Mouse (Mus musculus) lung, embryonic 16.5 days (tissue): ENCODE results near the gene Diexf. TPM values are rescaled to one million over a fixed set of nuclear protein-coding genes. Genes with fewer than 3 reads are reported as not detected.

Experiments
- ATAC-seq: fragments of 200-750 bp; cut with Nextera tagmentation; 2 replicates; pipeline ENCODE4 v1.8.0; 2017; ENCODE audit warnings: low read depth, mild to moderate bottlenecking, moderate library complexity
- H3K27ac ChIP-seq: fragments of 300-500 bp; sonication (generic); 2 replicates; pipeline ENCODE4 v1.5.1; 2014; ENCODE audit warnings: mild to moderate bottlenecking, control low read depth, low read length
- H3K27me3 ChIP-seq: fragments of 300-500 bp; sonication (generic); 2 replicates; pipeline ENCODE4 v1.6.1; 2014; ENCODE audit warnings: low read depth, low read length, mixed read lengths; ENCODE audit not compliant: control insufficient read depth, insufficient read depth
- H3K36me3 ChIP-seq: fragments of 300-500 bp; sonication (generic); 2 replicates; pipeline ENCODE4 v1.6.1; 2014; ENCODE audit warnings: low read length; ENCODE audit not compliant: control insufficient read depth, insufficient read depth
- H3K4me1 ChIP-seq: fragments of 300-500 bp; sonication (generic); replicated peaks from 2 replicates; pipeline ENCODE4 v1.6.1; 2014; ENCODE audit warnings: low read length, mixed read lengths; ENCODE audit not compliant: control insufficient read depth, insufficient read depth
- H3K4me2 ChIP-seq: fragments of 300-500 bp; sonication (generic); 2 replicates; pipeline ENCODE4 v1.6.1; 2014; ENCODE audit warnings: low read depth, low read length, control low read depth
- H3K4me3 ChIP-seq: fragments of 300-500 bp; sonication (generic); 2 replicates; pipeline ENCODE4 v1.5.1; 2014; ENCODE audit warnings: mild to moderate bottlenecking, low read length, control low read depth
- H3K9ac ChIP-seq: fragments of 300-500 bp; sonication (generic); 2 replicates; pipeline ENCODE4 v1.6.1; 2014; ENCODE audit warnings: low read length, control low read depth
- H3K9me3 ChIP-seq: fragments of 300-500 bp; sonication (generic); 2 replicates; pipeline ENCODE4 v1.6.1; 2016; ENCODE audit warnings: low read length; ENCODE audit not compliant: control insufficient read depth
- WGBS: fragments of 180-500 bp; shearing (Covaris S2); extraction: QIAGEN DNeasy Blood & Tissue Kit; methylation state at CpG from one replicate; pipeline ENCODE4 v1.1.7; 2014; 5-methylcytosine and 5-hydroxymethylcytosine counted together
- polyA plus RNA-seq: library from polyadenylated mRNA; unstranded; fragments of >200 nt; fragmentation: Nextera tagmentation; extraction: Ambion mirVana; gene quantifications from 2 replicates; pipeline ENCODE4 v1.2.1, GENCODE M21; 2015

The Diexf gene
- polyA plus RNA-seq, 1 experiment from 2014 or later, result 8.8 TPM

DNA sequence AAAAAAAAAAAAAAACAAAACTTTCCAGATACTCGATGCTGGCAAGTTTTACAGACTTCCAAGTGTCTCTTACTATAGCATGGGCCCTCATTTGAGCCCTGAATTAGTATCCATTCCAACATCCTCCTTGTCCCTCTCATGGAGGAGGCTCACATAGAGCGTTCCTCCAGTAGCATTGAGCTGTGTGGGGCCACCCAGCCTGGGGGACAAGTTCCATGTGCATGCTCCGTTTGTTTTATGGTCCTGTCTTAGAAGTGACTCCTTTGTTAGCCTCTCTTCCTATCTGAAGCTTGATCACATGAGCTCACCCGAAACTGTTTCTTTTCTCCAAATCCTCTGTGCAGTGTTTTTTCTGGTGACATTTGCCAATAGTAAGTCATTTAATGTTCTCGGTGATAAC, 77.0 kb downstream of the Diexf start:
- ATAC-seq, result no peak
- Histone ChIP-seq H3K4me1 (no peaks in the 10 kb centered on the region), H3K4me2 (no peak overlapping the region), H3K27me3 (no peaks in the 10 kb centered on the region), H3K27ac (no peak overlapping the region), H3K9ac (no peak overlapping the region), H3K36me3 (no peaks in the 10 kb centered on the region), H3K4me3 (no peak overlapping the region), H3K9me3 (no peaks in the 10 kb centered on the region)
- WGBS, result 60% methylated on average over 5 of the region's 5 CpGs

DNA sequence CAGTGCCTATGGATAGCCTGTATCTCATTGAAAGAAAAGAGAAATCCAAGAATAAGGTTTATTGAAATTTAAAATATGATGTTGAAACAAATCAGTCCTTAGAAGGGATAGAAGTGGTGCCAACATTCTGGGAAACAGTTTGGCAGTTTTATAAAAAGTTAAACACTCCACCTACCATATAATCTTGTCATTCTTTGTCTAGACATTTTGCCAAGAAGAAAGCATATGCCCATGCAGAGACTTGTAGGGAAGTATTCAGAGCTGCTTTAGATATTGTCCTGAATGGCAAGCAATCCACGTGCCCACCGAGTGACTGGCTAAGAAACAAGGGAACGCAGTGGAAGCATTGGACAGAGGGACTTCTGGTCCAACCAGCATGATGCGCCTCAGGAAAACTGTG, 82.5 kb downstream of the Diexf start:
- H3K9ac ChIP-seq, result no peak overlapping the region
- H3K4me1 ChIP-seq, result no peaks in the 10 kb centered on the region
- H3K4me2 ChIP-seq, result no peak overlapping the region
- no peaks in the 10 kb centered on the region for H3K9me3 ChIP-seq
- no peaks in the 10 kb centered on the region for H3K27me3 ChIP-seq
- no peaks in the 10 kb centered on the region for H3K36me3 ChIP-seq
- H3K4me3 ChIP-seq, result no peak overlapping the region
- ATAC-seq, result no peak
- 85% methylated on average over 4 of the region's 4 CpGs for WGBS
- no peak overlapping the region for H3K27ac ChIP-seq

- no peaks in the 10 kb centered on the region for H3K4me1 ChIP-seq
- H3K9me3 ChIP-seq, result no peaks in the 10 kb centered on the region
- H3K4me2 ChIP-seq, result no peak overlapping the region
- no peak overlapping the region for H3K27ac ChIP-seq
- no peak overlapping the region for H3K9ac ChIP-seq
- no peak for ATAC-seq
- 59% methylated on average over 3 of the region's 3 CpGs for WGBS
- no peaks in the 10 kb centered on the region for H3K36me3 ChIP-seq
- H3K4me3 ChIP-seq, result no peak overlapping the region
- no peaks in the 10 kb centered on the region for H3K27me3 ChIP-seq
Observed at GRCm38 (mm10) chr1:193042760-193043295, 87.2 kb downstream of the Diexf start.

Other genes starting within 250 kb of the Diexf start
- 0.62 and 0.70 TPM in 2 replicates for gene Syt14, start 94.5 kb downstream of the Diexf start, polyA plus RNA-seq
- gene Irf6, start 22.8 kb upstream of the Diexf start, polyA plus RNA-seq, result 18.3 TPM in 2 replicates
- 12.9 and 13.5 TPM in 2 replicates for gene A130010J15Rik, start 37.8 kb upstream of the Diexf start, polyA plus RNA-seq
- gene Traf3ip3, start 71.4 kb upstream of the Diexf start, polyA plus RNA-seq, result 3.2 and 5.5 TPM in 2 replicates
- 54.5 and 60.9 TPM in 2 replicates for gene Lamb3, start 77.4 kb upstream of the Diexf start, polyA plus RNA-seq
- 64.3 and 86.1 TPM in 2 replicates for gene Hsd11b1, start 133.8 kb upstream of the Diexf start, polyA plus RNA-seq
- gene G0s2, start 142.9 kb upstream of the Diexf start, polyA plus RNA-seq, result 263 and 312 TPM in 2 replicates
- gene Camk1g, start 240.0 kb upstream of the Diexf start, polyA plus RNA-seq, result 43.2 and 45.0 TPM in 2 replicates